ENCODE assay signal across 12 mouse cellular contexts in the genomic region with DNA sequence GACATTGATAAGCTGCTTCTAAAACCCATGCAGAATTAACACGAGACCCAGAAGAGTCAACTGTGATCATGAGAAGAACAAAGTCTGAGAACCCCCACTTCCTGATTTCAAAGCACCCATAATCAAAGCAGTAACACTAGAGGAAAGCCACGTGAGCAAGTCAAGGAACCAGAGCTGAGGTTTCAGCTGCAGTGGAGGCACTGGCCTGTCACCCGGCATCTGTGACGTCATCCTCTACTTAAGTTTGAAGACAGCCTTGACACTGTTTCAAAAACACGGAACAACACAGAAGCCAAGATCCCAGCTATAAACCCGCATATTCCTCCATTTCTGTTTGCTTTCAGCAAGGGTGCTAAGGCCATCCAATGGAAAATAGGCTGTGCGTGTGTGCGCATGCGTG. TPM values are rescaled to one million over a fixed set of nuclear protein-coding genes. Genes with fewer than 3 reads are reported as not detected.
DNase-seq lines count a peak whose midpoint lies in the region; ATAC-seq lines count a peak whose summit lies in the region.
"Had no signal": no experiment of that assay in that cellular context is flagged by ENCODE, and none has a peak within 500 bp of the region (broad histone marks: within the 10 kb centered on the region; RNA-seq: fewer than 3 reads in every experiment).

No protein-coding gene starts in this region.

- H3K4me2 ChIP-seq in forebrain, embryonic 16.5 days (ENCODE audit: low read length), result no peak overlapping the region
- H3K4me2 ChIP-seq: limb, embryonic 15.5 days; midbrain, embryonic 12.5 days had no signal

- H3K4me3 ChIP-seq in forebrain, embryonic 16.5 days (replicated peaks; ENCODE audit: low read length), result no peak overlapping the region
- H3K4me3 ChIP-seq: limb, embryonic 15.5 days; midbrain, embryonic 12.5 days had no signal

- DNase-seq in lung, postnatal 10 days, result peak; percentile 28
- no peak for DNase-seq in lung, postnatal 14 days
- DNase-seq in induced T-regulatory cell, adult 2 months (ENCODE audit: low read depth), result peak; percentile 89
- DNase-seq in skeletal muscle tissue, adult 2 months (ENCODE audit: low read depth, low spot score), result peak; percentile 34
- peak; percentile 64 for DNase-seq in thymus, postnatal 4 days
- DNase-seq in retina, postnatal 1 day, result no peak
- no peak for DNase-seq in layer of hippocampus, postnatal 10 days (ENCODE audit: low spot score in 2 of 2)
- DNase-seq: cerebellum, adult 8-10 months had no signal

- no peaks in the 10 kb centered on the region for H3K27me3 ChIP-seq in forebrain, embryonic 16.5 days (replicated peaks; ENCODE audit: control insufficient read depth, insufficient read depth, low read length)
- H3K27me3 ChIP-seq: limb, embryonic 15.5 days; midbrain, embryonic 12.5 days had no signal

- H3K9me3 ChIP-seq in forebrain, embryonic 16.5 days (ENCODE audit: control insufficient read depth, low read length), result no peaks in the 10 kb centered on the region
- H3K9me3 ChIP-seq: limb, embryonic 15.5 days; midbrain, embryonic 12.5 days had no signal

- ATAC-seq in forebrain, embryonic 16.5 days, result no peak
- ATAC-seq: hindbrain, postnatal 0 days had no signal

- WGBS in forebrain, embryonic 16.5 days, result 80% methylated on average over 9 of the region's 9 CpGs

- no peaks in the 10 kb centered on the region for H3K36me3 ChIP-seq in forebrain, embryonic 16.5 days (ENCODE audit: control insufficient read depth, insufficient read depth)
- H3K36me3 ChIP-seq: limb, embryonic 15.5 days; midbrain, embryonic 12.5 days had no signal

- no peak overlapping the region for H3K27ac ChIP-seq in forebrain, embryonic 16.5 days (ENCODE audit: low read length)
- H3K27ac ChIP-seq: hindbrain, postnatal 0 days; limb, embryonic 15.5 days; midbrain, embryonic 12.5 days had no signal

- no peak overlapping the region for H3K9ac ChIP-seq in forebrain, embryonic 16.5 days (replicated peaks; ENCODE audit: low read depth, low read length)
- H3K9ac ChIP-seq: limb, embryonic 15.5 days; midbrain, embryonic 12.5 days had no signal

- peaks cover 10% of the 10 kb centered on the region for H3K4me1 ChIP-seq in forebrain, embryonic 16.5 days (replicated peaks; ENCODE audit: control insufficient read depth, insufficient read depth, low read length)

RNA-seq across cellular contexts. Expression of gene Usp12, which starts 13.1 kb away (rescaled TPM):
- polyA plus RNA-seq in forebrain, embryonic 16.5 days (2015; fragmentation: Nextera tagmentation; extraction: Ambion mirVana), result 16.9 and 17.5 TPM in 2 replicates
- total RNA-seq in layer of hippocampus, postnatal 10 days (2021), result 10 to 100 TPM; 64.4 to 67.3 TPM

RNA-seq across cellular contexts. Expression of gene Rpl21, which starts 51.0 kb away (rescaled TPM):
- polyA plus RNA-seq in forebrain, embryonic 16.5 days (2015; fragmentation: Nextera tagmentation; extraction: Ambion mirVana), result 320 and 325 TPM in 2 replicates
- total RNA-seq in layer of hippocampus, postnatal 10 days (2021), result 100 to 1,000 TPM; 264 to 265 TPM

Comparison
In these comparisons a context has a peak if more than half of its experiments do, and no peak if none do; other contexts are left out.
1. DNase-seq: peak in lung, postnatal 10 days (single experiment), induced T-regulatory cell, adult 2 months (single experiment), skeletal muscle tissue, adult 2 months (single experiment) and thymus, postnatal 4 days (single experiment); none in lung, postnatal 14 days (single experiment), retina, postnatal 1 day (single experiment) and layer of hippocampus, postnatal 10 days (0 of 2).